Mouse (Mus musculus) midbrain, embryonic 12.5 days (tissue): ENCODE measurements at regions not wholly inside any gene's neighbourhood (a gene's known extent, or its start where the extent isn't known, plus 50 kb on each side); places are given as distances from the start of the nearest gene placed in this dataset.
"Not testable (repeated sequence)": the region's sequence is repeated elsewhere in the genome, so short reads cannot be mapped to it uniquely, and the experiment has no call there.

Source experiments
- ATAC-seq: fragments of 200-750 bp; cut with Nextera tagmentation; 2 replicates; pipeline ENCODE4 v1.8.0; 2017; ENCODE audit warnings: low read depth, moderate TSS enrichment, moderate library complexity; ENCODE audit not compliant: low FRiP score
- H3K27ac ChIP-seq: fragments of 300-500 bp; sonication (generic); replicated peaks from 2 replicates; pipeline ENCODE4 v1.5.1; 2016; ENCODE audit warnings: mild to moderate bottlenecking
- H3K27me3 ChIP-seq: fragments of 300-500 bp; sonication (generic); 2 replicates; pipeline ENCODE4 v1.6.1; 2016; ENCODE audit warnings: mild to moderate bottlenecking
- H3K36me3 ChIP-seq: fragments of 300-500 bp; sonication (generic); 2 replicates; pipeline ENCODE4 v1.6.1; 2016
- H3K4me1 ChIP-seq: fragments of 300-500 bp; sonication (generic); 2 replicates; pipeline ENCODE4 v1.6.1; 2016
- H3K4me2 ChIP-seq: fragments of 300-500 bp; sonication (generic); replicated peaks from 2 replicates; pipeline ENCODE4 v1.6.1; 2016; ENCODE audit warnings: mild to moderate bottlenecking, moderate library complexity
- H3K4me3 ChIP-seq: fragments of 300-500 bp; sonication (generic); 2 replicates; pipeline ENCODE4 v1.5.1; 2016; ENCODE audit warnings: mild to moderate bottlenecking
- H3K9ac ChIP-seq: fragments of 300-500 bp; sonication (generic); replicated peaks from 2 replicates; pipeline ENCODE4 v1.6.1; 2016; ENCODE audit warnings: mild to moderate bottlenecking, moderate library complexity
- H3K9me3 ChIP-seq: fragments of 300-500 bp; sonication (generic); 2 replicates; pipeline ENCODE4 v1.6.1; 2016; ENCODE audit warnings: mild to moderate bottlenecking
- whole genome bisulfite sequencing: fragments of 180-500 bp; shearing (Covaris S2); methylation state at CpG from one replicate; pipeline ENCODE4 v1.1.7; 2016; 5-methylcytosine and 5-hydroxymethylcytosine counted together

DNA sequence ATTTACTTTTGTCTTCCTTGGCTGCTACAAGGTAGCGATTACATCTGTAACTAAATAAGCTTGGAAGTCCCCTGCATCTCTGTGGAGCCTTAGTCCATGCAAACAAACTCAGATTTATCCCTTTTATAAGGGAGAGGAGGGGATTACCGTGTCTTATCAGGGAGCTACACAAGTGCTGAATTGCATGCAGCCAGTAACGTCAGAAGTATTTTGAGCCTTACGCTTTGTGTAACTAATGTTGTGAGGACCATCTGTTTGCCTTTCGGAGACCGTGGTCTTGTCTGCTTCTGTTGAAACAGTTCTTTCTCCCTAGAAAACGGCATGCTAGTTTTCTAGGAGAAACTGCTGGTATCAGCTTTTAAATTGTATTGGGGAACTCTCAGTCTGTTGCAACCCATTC, 58.0 kb upstream of the Dmrta1 start:
- no peak overlapping the region for H3K9ac ChIP-seq
- no peak overlapping the region for H3K4me2 ChIP-seq
- peaks cover 7% of the 10 kb centered on the region for H3K4me1 ChIP-seq
- no peak overlapping the region for H3K4me3 ChIP-seq
- ATAC-seq = 0 out of 2 replicates have a peak, but pooled peaks have one; percentile 56
- no peaks in the 10 kb centered on the region for H3K9me3 ChIP-seq
- no peaks in the 10 kb centered on the region for H3K36me3 ChIP-seq
- WGBS = 42% methylated on average over 7 of the region's 7 CpGs
- no peaks in the 10 kb centered on the region for H3K27me3 ChIP-seq
- peak overlapping the region; percentile 25; the same call in 1 of the 2 replicates for H3K27ac ChIP-seq

DNA sequence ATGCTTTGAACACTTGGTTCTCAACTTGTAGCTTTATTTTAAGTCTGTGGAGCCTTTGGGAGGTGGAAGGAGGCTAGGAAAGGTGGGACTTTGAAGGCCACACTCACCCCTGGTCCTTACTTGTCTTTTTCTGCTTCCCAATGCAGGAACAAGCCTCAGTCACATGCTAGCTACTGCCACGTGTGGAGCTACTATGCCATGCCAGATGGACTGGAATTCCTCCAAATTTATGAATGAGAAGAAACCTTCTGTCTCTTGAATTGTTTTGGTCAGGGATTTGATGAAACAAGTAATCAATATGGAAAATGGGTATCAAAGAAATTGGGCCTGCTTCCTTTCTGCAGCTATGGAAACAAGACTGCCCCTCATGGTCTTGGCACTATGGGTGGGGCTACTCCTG, 74.5 kb upstream of the Dmrta1 start:
- no peaks in the 10 kb centered on the region for H3K27me3 ChIP-seq
- no peaks in the 10 kb centered on the region for H3K4me1 ChIP-seq
- no peaks in the 10 kb centered on the region for H3K9me3 ChIP-seq
- no peak for ATAC-seq
- H3K9ac ChIP-seq = no peak overlapping the region
- H3K36me3 ChIP-seq = no peaks in the 10 kb centered on the region
- 61% methylated on average over 1 of the region's 1 CpGs for WGBS
- no peak overlapping the region for H3K27ac ChIP-seq
- H3K4me2 ChIP-seq = no peak overlapping the region
- no peak overlapping the region for H3K4me3 ChIP-seq

DNA sequence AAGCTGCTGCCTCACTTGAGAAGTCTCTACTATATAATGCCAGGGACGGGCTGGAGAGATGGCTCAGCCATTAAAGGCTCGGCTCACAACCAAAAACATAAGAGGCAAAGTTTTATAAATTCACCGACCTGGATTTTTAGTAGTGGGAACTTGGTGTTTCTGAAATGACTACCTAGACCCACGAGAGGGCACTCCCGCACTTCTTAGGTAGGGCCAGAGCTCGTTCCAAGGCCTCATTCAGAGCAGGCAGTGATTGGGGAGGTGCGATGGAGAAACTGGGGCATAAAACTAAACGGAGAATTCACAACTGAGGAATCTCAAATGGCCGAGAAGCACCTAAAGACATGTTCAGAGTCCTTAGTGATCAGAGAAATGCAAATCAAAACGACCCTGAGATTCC, 103.7 kb upstream of the Dmrta1 start:
- peak; percentile 83 for ATAC-seq
- H3K4me3 ChIP-seq = no peak overlapping the region
- no peaks in the 10 kb centered on the region for H3K4me1 ChIP-seq
- 22% methylated on average over 10 of the region's 10 CpGs for WGBS
- H3K27me3 ChIP-seq = no peaks in the 10 kb centered on the region
- no peaks in the 10 kb centered on the region for H3K9me3 ChIP-seq
- no peak overlapping the region for H3K9ac ChIP-seq
- no peak overlapping the region for H3K4me2 ChIP-seq
- H3K27ac ChIP-seq = no peak overlapping the region
- no peaks in the 10 kb centered on the region for H3K36me3 ChIP-seq

DNA sequence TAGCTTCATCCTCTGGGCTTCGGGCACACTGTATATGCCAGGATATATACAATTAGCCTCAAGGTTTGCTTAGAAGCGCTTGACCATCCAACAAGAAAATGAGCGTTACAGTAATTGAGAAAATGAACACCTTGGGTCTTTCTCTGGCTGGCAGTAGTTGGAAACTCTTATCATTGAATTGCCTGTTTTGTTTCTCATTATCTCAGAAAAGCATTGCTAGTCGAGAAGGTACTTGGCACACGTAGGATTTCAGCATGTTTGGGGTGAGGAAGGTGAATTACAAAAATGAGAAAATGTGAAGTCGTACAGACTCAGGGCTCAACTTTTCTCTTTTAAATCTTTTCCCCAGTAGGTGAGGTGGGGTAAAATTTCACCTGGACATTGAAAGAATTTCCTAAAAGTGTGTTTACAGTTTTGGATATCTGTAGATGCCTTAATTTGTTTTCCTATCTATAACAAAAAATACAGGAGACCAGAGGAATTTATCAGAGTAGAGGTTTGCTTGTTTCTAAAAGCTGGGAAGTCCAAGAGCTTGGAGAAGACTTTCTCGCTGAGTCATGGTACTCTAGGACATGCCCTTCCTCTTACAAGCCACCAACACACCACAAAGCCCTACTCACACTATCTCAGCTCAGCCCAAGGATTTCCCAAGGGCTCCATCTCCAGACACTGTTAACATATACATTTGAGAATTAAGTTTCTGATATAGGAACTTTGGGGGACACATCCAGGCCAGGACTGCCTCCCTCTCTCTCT, 124.3 kb upstream of the Dmrta1 start:
- H3K27me3 ChIP-seq = no peaks in the 10 kb centered on the region
- H3K4me3 ChIP-seq = no peak overlapping the region
- H3K4me1 ChIP-seq = no peaks in the 10 kb centered on the region
- H3K4me2 ChIP-seq = no peak overlapping the region
- no peak overlapping the region for H3K9ac ChIP-seq
- H3K9me3 ChIP-seq = no peaks in the 10 kb centered on the region
- no peak for ATAC-seq
- H3K36me3 ChIP-seq = no peaks in the 10 kb centered on the region
- no peak overlapping the region for H3K27ac ChIP-seq
- WGBS = 89% methylated on average over 7 of the region's 7 CpGs

DNA sequence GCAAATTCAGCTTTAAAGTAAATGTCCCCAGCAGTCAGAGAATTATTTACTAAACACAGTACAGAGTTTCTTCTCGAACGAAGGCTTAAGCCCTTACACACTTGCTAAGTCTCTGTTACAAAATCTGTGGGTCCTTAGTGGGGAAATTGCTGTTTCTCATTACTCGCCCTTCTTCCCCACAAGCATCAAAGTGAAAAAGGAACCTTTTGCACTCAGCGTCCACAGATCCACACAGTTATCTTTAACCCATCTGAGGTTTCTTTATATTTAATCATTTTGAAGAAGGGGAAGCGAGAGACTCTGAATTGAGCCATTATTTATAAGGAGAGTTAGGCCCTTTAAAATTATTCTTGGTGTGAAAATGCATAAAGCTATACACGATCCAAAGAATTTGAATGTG, 126.7 kb upstream of the Dmrta1 start:
- Histone ChIP-seq H3K27me3 (no peaks in the 10 kb centered on the region), H3K36me3 (no peaks in the 10 kb centered on the region), H3K4me3 (no peak overlapping the region), H3K4me2 (no peak overlapping the region), H3K9ac (no peak overlapping the region), H3K9me3 (no peaks in the 10 kb centered on the region), H3K4me1 (no peaks in the 10 kb centered on the region), H3K27ac (no peak overlapping the region)
- WGBS = 81% methylated on average over 6 of the region's 6 CpGs
- no peak for ATAC-seq

- Histone ChIP-seq H3K36me3 (no peaks in the 10 kb centered on the region), H3K4me1 (no peaks in the 10 kb centered on the region), H3K9ac (no peak overlapping the region), H3K9me3 (no peaks in the 10 kb centered on the region), H3K27ac (no peak overlapping the region), H3K4me3 (no peak overlapping the region), H3K4me2 (no peak overlapping the region), H3K27me3 (no peaks in the 10 kb centered on the region)
- no peak for ATAC-seq
- 92% methylated on average over 2 of the region's 2 CpGs for whole genome bisulfite sequencing
These were observed 128.7 kb upstream of the Dmrta1 start for GRCm38 (mm10) chr4:89550515-89550914.

DNA sequence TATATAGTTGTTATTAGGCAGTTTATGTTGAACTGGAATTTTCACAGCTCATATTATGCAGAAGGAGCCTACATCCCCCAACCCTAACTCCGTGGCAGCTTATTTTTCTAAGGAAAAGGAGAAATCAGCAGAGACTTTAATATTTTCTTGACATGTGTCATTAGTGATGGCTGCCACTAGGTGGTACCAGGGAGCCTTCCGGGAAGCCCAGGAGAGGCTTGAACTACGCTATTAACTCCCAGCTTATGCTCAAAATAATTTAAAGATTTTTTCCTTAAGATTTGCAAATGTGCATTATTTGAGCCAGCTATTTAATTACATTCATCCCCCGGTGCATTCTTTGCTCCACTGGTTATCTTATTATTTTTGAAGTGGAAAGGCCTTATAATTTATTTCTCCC, 146.8 kb upstream of the Dmrta1 start:
- peak; percentile 30; the same call in 1 of the 2 replicates for ATAC-seq

GRCm38 (mm10) chr4:89530050-89530911, 149.0 kb upstream of the Dmrta1 start:
- Histone ChIP-seq H3K4me2 (no peak overlapping the region), H3K4me1 (no peaks in the 10 kb centered on the region), H3K36me3 (no peaks in the 10 kb centered on the region), H3K27me3 (peaks cover 15% of the 10 kb centered on the region), H3K9ac (no peak overlapping the region), H3K9me3 (no peaks in the 10 kb centered on the region), H3K4me3 (no peak overlapping the region), H3K27ac (no peak overlapping the region)
- WGBS = 89% methylated on average over 5 of the region's 5 CpGs
- no peak for ATAC-seq

More for the DNA sequence above, 146.8 kb upstream of the Dmrta1 start:
- H3K4me1 ChIP-seq = no peaks in the 10 kb centered on the region
- H3K27me3 ChIP-seq = 0 out of 2 replicates have a peak, but pooled peaks cover 3% of the 10 kb centered on the region
- no peaks in the 10 kb centered on the region for H3K36me3 ChIP-seq
- H3K4me3 ChIP-seq = no peak overlapping the region
- WGBS = 10% methylated on average over 4 of the region's 4 CpGs
- no peak overlapping the region for H3K27ac ChIP-seq
- H3K9ac ChIP-seq = no peak overlapping the region
- no peaks in the 10 kb centered on the region for H3K9me3 ChIP-seq
- no peak overlapping the region for H3K4me2 ChIP-seq

- H3K4me1 ChIP-seq = no peaks in the 10 kb centered on the region
- no peak overlapping the region for H3K4me3 ChIP-seq
- H3K27me3 ChIP-seq = peaks cover 26% of the 10 kb centered on the region
- WGBS = 55% methylated on average over 1 of the region's 1 CpGs
- H3K27ac ChIP-seq = no peak overlapping the region
- no peak overlapping the region for H3K4me2 ChIP-seq
- H3K36me3 ChIP-seq = no peaks in the 10 kb centered on the region
- no peak for ATAC-seq
- H3K9me3 ChIP-seq = no peaks in the 10 kb centered on the region
- H3K9ac ChIP-seq = no peak overlapping the region
These were observed 151.3 kb upstream of the Dmrta1 start for GRCm38 (mm10) chr4:89527966-89528365.

DNA sequence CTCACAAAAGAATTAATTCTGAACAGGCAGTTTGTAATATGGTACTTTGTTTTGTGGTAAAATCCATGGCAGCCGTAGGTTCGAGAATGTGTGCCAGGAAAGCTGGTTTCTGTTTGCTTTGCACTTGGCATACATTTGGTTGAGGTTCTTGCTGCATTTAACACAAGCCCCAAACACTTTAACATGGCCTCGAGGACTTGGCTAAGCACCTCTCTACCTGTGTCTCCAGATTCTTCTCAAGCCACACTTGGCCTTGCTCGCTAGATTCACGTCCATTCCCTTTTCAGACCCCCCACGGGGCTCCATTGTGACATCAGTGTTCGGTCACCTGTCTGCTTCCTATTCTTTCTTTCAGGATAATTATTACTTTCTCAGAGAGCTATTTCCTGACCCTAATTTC, 151.9 kb upstream of the Dmrta1 start:
- Histone ChIP-seq H3K9me3 (no peaks in the 10 kb centered on the region), H3K9ac (no peak overlapping the region), H3K4me3 (no peak overlapping the region), H3K27me3 (peaks cover 29% of the 10 kb centered on the region), H3K27ac (no peak overlapping the region), H3K36me3 (no peaks in the 10 kb centered on the region), H3K4me1 (no peaks in the 10 kb centered on the region), H3K4me2 (no peak overlapping the region)
- ATAC-seq = no peak
- 75% methylated on average over 7 of the region's 7 CpGs for WGBS

- H3K27ac ChIP-seq, H3K4me1 ChIP-seq, ATAC-seq, H3K36me3 ChIP-seq, H3K9me3 ChIP-seq, H3K4me2 ChIP-seq, H3K9ac ChIP-seq, H3K4me3 ChIP-seq: not testable (repeated sequence)
- peaks cover 31% of the 10 kb centered on the region for H3K27me3 ChIP-seq
- 64% methylated on average over 4 of the region's 4 CpGs for WGBS
These were observed 153.7 kb upstream of the Dmrta1 start for GRCm38 (mm10) chr4:89525525-89525924.
